Mouse (Mus musculus) liver, embryonic 14.5 days (tissue): Measurements from ENCODE around the gene Ppp1r9b. TPM values are rescaled to one million over a fixed set of nuclear protein-coding genes. Genes with fewer than 3 reads are reported as not detected.

ENCODE experiments used
- ATAC-seq: fragments of 200-750 bp; cut with Nextera tagmentation; 2 replicates; pipeline ENCODE4 v1.8.0; 2017; ENCODE audit warnings: moderate number of reproducible peaks, mild to moderate bottlenecking, moderate library complexity; ENCODE audit not compliant: insufficient read depth
- DNase-seq, 3 experiments: peaks; one replicate each; pipeline ENCODE4 v3.0.0-alpha.2; 2012 to 2013; ENCODE audit warnings: low read depth in 3 of 3, low spot score in 3 of 3
- H3K27ac ChIP-seq: fragments of 300-500 bp; sonication (generic); 2 replicates; pipeline ENCODE4 v1.5.1; 2014; ENCODE audit warnings: moderate library complexity, mild to moderate bottlenecking, control low read depth, inconsistent platforms
- H3K27me3 ChIP-seq: fragments of 300-500 bp; sonication (generic); 2 replicates; pipeline ENCODE4 v1.6.1; 2014; ENCODE audit warnings: mild to moderate bottlenecking, low read length, moderate library complexity; ENCODE audit not compliant: control insufficient read depth, insufficient read depth
- H3K36me3 ChIP-seq: fragments of 300-500 bp; sonication (generic); replicated peaks from 2 replicates; pipeline ENCODE4 v1.6.1; 2014; ENCODE audit warnings: low read depth; ENCODE audit not compliant: control insufficient read depth, insufficient read depth
- H3K4me1 ChIP-seq, 2 experiments: fragments of 200-500 bp in 1 of 2; fragments of 300-500 bp in 1 of 2; sonication (generic) in 1 of 2; replicated peaks; 2 replicates each; pipeline ENCODE4 v1.6.1; 2012 to 2014; ENCODE audit warnings: antibody characterized with exemption in 1 of 2, inconsistent platforms in 1 of 2, low read length in 1 of 2; ENCODE audit not compliant: control insufficient read depth in 2 of 2, insufficient read depth in 2 of 2
- H3K4me2 ChIP-seq: fragments of 300-500 bp; sonication (generic); 2 replicates; pipeline ENCODE4 v1.6.1; 2014; ENCODE audit warnings: low read depth, mild to moderate bottlenecking, control low read depth, moderate library complexity
- H3K4me3 ChIP-seq, 2 experiments: fragments of 200-500 bp in 1 of 2; fragments of 300-500 bp in 1 of 2; sonication (generic) in 1 of 2; 2 replicates each; pipeline ENCODE4 v1.5.1; 2012 to 2014; ENCODE audit warnings: low read depth in 2 of 2, low read length in 2 of 2, mild to moderate bottlenecking in 2 of 2, control low read depth in 1 of 2, inconsistent platforms in 1 of 2, moderate library complexity in 1 of 2; ENCODE audit not compliant: insufficient read depth in 1 of 2
- H3K9ac ChIP-seq: fragments of 300-500 bp; sonication (generic); replicated peaks from 2 replicates; pipeline ENCODE4 v1.6.1; 2014; ENCODE audit warnings: mild to moderate bottlenecking, control low read depth, moderate library complexity
- H3K9me3 ChIP-seq: fragments of 300-500 bp; sonication (generic); 2 replicates; pipeline ENCODE4 v1.6.1; 2016; ENCODE audit warnings: low read length, mixed read lengths; ENCODE audit not compliant: control insufficient read depth
- CTCF ChIP-seq: IDR thresholded peaks from 2 replicates; pipeline ENCODE4 v1.5.1; 2016; ENCODE audit warnings: antibody characterized with exemption, low read depth, control low read depth
- EP300 ChIP-seq: IDR thresholded peaks from 2 replicates; pipeline ENCODE4 v1.6.1; 2016; ENCODE audit warnings: antibody characterized with exemption, low read depth
- WGBS: fragments of 180-500 bp; shearing (Covaris S2); extraction: QIAGEN DNeasy Blood & Tissue Kit; methylation state at CpG from one replicate; pipeline ENCODE4 v1.1.7; 2014; ENCODE audit not compliant: insufficient replicate concordance; 5-methylcytosine and 5-hydroxymethylcytosine counted together
- polyA plus RNA-seq, 2 experiments: library from polyadenylated mRNA; depleted of rRNA in 1 of 2; stranded (reverse) in 1 of 2; unstranded in 1 of 2; fragments of >200 nt; fragmentation: Nextera tagmentation in 1 of 2; extraction: Ambion mirVana in 1 of 2; gene quantifications; 2 replicates each; pipeline versions ENCODE4 v1.2.1 to v1.2.3; 2012 to 2014

Ppp1r9b gene
- polyA plus RNA-seq, 2 experiments: 8.8 to 14.9 TPM

DNA sequence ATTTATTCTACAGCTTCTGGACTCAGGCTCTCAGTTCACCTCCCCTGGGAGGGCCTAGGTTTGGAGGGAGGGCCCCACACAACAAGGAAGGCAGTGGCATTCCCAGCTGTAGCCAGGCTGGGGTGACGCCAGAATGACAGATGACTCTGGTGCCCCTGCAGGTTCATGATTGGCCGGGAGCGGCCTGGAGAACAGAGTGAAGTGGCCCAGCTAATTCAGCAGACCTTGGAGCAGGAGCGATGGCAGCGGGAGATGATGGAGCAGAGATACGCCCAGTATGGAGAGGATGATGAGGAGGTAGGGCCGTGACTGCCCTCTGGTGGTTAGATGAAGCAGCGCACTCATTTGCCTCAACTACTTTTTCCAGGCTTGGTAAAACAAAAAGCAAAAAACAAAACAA lies 10.2 kb downstream of the Ppp1r9b start:
- H3K4me1 ChIP-seq: peaks cover 33 to 50% of the 10 kb centered on the region in 2 experiments
- H3K9ac ChIP-seq: peak overlapping the region; percentile 45
- H3K4me2 ChIP-seq: peak overlapping the region; percentile 54

GRCm38 (mm10) chr11:95001584-95002347 lies 10.9 kb downstream of the Ppp1r9b start:
- peak overlapping the region; percentile 3; the same call in 1 of the 2 replicates for H3K9ac ChIP-seq
- no peak overlapping the region for H3K4me2 ChIP-seq
- no peak overlapping the region for H3K4me3 ChIP-seq
- H3K9me3 ChIP-seq: no peaks in the 10 kb centered on the region
- 82% methylated on average over 21 of the region's 21 CpGs for WGBS
- no peaks in the 10 kb centered on the region for H3K27me3 ChIP-seq
- H3K4me1 ChIP-seq: peaks cover 31 to 50% of the 10 kb centered on the region in 2 experiments
- H3K27ac ChIP-seq: peak overlapping the region; percentile 33; the same call in 1 of the 2 replicates
- TF ChIP-seq CTCF (no peak), EP300 (no peak)
- DNase-seq (no peak), ATAC-seq (no peak)
- H3K36me3 ChIP-seq: peaks cover 34% of the 10 kb centered on the region

More for the DNA sequence above, 10.2 kb downstream of the Ppp1r9b start:
- Histone ChIP-seq H3K9me3 (no peaks in the 10 kb centered on the region), H3K36me3 (peaks cover 39% of the 10 kb centered on the region), H3K27me3 (no peaks in the 10 kb centered on the region), H3K27ac (peak overlapping the region; percentile 45), H3K4me3 (no peak overlapping the region)
- ATAC-seq (peak; percentile 35; the same call in 1 of the 2 replicates), DNase-seq (peak in 2 of 3 experiments; percentile 65 to 70)
- TF ChIP-seq CTCF (peak; percentile 99), EP300 (no peak; the same call in 1 of the 2 replicates)
- 5% methylated on average over 8 of the region's 8 CpGs for WGBS

DNA sequence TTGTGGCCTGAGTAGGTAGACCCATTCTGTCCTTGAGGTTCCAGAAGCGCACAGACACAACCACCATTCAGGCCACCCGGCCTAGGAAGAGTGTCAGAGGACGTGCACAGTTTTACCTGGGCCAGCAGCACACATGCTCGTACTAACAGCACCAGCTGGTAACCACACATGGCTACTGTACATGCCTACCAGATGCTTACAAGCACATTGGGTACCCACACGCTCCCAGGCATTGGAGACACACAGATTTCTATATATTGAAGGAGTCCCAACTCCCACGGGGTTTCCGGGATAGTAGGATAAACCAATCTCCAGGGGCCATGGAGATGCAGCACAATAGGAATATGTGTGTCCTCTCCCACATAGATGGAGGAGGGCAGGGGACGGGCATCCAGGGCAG lies 11.9 kb downstream of the Ppp1r9b start:
- Histone ChIP-seq H3K4me1 (peaks cover 33 to 50% of the 10 kb centered on the region in 2 experiments), H3K27me3 (no peaks in the 10 kb centered on the region), H3K4me2 (no peak overlapping the region), H3K27ac (no peak overlapping the region), H3K9ac (no peak overlapping the region), H3K9me3 (no peaks in the 10 kb centered on the region), H3K4me3 (no peak overlapping the region), H3K36me3 (peaks cover 32% of the 10 kb centered on the region)
- TF ChIP-seq CTCF (no peak), EP300 (no peak)
- 87% methylated on average over 8 of the region's 8 CpGs for WGBS
- ATAC-seq: no peak
- DNase-seq: no peak

DNA sequence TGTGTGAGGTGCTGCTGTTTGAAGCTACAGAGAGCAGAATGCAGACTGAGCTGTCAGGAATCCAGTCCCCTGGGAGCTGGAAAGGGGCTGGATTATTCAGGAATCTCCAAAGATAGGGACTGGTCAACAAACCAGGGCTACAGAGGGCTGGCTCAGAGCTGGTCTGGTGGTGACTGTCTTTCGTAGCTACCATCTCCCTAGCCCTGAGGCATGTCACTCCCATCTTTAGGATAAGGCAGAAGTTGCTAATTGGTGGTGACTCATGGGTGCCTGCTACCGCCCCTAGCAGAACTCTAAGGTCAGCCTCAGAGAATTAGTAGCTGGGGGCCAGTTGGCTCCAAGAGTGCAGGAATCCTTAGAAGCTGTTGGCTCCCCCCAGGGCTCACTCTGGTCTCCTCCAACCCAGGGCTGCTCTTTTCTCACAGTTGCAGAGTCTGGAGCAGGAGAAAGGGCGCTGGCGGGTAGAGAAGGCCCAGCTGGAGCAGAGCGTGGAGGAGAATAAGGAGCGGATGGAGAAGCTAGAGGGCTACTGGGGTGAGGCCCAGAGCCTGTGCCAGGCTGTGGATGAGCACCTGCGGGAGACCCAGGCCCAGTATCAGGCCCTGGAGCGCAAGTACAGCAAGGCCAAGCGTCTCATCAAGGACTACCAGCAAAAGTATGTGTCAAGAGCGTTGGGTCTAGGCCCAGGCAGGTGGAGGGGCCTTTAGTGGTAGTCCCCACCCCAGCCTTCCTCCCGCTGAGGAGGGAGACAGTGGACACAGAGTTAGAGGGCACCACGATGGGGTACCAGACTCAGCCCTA lies 13.5 kb downstream of the Ppp1r9b start:
- no peak for TF ChIP-seq EP300
- TF ChIP-seq CTCF: no peak
- Histone ChIP-seq H3K27me3 (no peaks in the 10 kb centered on the region), H3K9me3 (no peaks in the 10 kb centered on the region), H3K4me1 (peaks cover 35 to 46% of the 10 kb centered on the region in 2 experiments), H3K4me2 (no peak overlapping the region), H3K36me3 (peaks cover 26% of the 10 kb centered on the region), H3K27ac (no peak overlapping the region), H3K9ac (no peak overlapping the region), H3K4me3 (no peak overlapping the region)
- ATAC-seq (no peak), DNase-seq (no peak)
- 76% methylated on average over 12 of the region's 12 CpGs for WGBS

DNA sequence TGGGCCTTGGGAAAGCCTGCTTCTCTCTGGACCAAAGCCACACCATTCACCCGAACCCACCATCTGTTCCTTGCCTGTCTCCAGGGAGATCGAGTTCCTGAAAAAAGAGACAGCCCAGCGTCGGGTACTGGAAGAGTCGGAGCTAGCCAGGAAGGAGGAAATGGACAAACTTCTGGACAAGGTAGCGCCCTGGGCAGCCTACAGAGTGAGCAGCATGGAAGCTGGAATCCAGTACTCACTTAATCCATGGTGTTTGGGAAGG lies 14.0 kb downstream of the Ppp1r9b start:
- peaks cover 35 to 41% of the 10 kb centered on the region in 2 experiments for H3K4me1 ChIP-seq

More for the DNA sequence above, 14.0 kb downstream of the Ppp1r9b start:
- Histone ChIP-seq H3K36me3 (peaks cover 26% of the 10 kb centered on the region), H3K4me2 (no peak overlapping the region), H3K27me3 (no peaks in the 10 kb centered on the region), H3K9me3 (no peaks in the 10 kb centered on the region), H3K27ac (no peak overlapping the region), H3K4me3 (no peak overlapping the region), H3K9ac (no peak overlapping the region)
- ATAC-seq (no peak), DNase-seq (no peak)
- 80% methylated on average over 6 of the region's 6 CpGs for WGBS
- no peak for TF ChIP-seq EP300
- TF ChIP-seq CTCF: no peak
